Mouse (Mus musculus): ENCODE results near the gene Slx4ip.

Slx4ip gene

DNA sequence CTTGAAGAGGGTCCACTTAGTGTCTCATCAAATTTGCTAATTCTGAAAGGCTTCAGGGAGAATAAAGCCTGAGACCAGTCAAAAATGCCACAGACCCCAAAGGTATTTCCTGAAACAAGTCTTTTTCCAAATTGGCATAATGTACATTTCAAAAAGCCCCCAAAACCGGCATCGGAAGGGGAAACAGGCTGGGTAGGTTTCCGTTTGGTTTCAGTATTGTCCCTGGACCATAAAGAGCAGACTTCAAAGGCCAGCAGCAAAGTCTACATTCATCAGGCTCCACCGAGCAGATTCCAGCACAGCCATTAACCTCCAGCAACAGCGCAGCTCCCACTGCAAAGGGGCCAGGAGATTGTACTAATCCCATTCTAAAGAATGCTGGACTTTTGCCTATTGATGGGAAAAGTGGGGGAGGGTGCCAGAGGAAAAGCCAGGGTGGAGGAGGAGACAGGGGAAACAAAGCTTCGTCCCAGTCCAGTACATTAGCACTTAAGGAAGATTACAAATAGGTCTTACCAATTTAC is 208.3 kb downstream of the Slx4ip start:
- in situ Hi-C loops (cut with MseI, MboI): no loop called here

DNA sequence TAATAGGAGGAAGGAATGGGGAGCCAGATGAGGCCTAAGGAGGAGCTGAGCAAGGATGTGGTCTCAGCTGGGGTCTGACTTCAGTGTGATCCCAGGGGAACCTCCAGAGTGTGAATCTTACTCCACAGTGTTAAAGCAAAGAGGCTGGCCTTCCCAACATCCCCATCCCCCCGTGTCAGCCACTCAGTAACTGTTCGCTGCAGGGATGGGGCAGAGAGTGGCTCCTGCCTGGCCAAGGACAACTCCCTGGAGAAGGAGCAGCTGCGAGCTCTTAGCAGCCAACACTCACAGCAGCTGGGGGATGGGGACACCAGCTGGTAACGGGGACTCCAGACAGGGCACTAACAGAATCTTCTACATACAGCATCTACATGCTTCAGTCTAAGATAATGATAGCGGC is 210.1 kb downstream of the Slx4ip start:
- in situ Hi-C loops (cut with MseI, MboI): loop anchor here in 1 of 2 experiments (25.0 kb wide), 1 partner anchor 836 kb away; no protein-coding TSS in a partner anchor

DNA sequence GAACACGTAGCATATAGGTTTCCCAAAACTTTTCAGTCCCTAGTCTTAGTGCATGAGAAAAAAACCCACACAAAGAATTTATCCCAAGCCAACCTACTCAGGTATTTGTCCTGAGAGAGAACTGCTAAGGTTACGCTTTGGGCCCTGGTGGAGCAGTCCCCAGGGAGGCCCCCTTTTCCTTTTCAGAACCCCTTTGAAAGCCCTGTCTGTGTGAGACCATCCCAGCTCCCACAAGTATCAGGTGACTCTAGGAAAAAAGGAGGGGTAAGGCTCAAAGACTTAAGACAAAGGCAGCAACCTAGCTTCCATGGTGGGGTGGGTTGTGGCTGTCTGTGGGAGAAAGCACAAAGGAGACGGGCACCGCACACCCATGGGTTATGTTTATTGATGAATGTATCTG is 216.2 kb downstream of the Slx4ip start:
- in situ Hi-C loops (cut with MseI, MboI): loop anchor here in 1 of 2 experiments (25.0 kb wide), 1 partner anchor 830 kb away; no protein-coding TSS in a partner anchor

DNA sequence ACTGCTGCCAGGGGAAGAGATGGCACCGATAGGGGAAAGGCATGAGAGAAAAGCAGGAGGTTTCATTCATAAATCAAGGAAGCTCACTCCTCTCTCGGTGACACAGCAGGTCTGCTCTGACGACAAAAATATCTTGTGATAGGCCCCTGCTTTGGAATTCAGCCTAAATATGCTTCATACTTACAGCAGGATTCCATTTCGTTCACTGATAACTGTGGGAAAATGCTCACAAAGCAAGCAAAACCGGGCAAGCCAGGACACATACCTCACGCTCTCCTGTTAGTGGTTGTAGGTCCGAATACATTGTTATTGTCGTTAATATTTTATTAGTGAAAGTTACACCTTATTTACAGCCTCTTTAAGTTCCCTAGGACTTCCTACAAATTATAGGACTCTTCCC is 216.9 kb downstream of the Slx4ip start:
- in situ Hi-C loops (cut with MseI, MboI): loop anchor here in 1 of 2 experiments (25.0 kb wide), 1 partner anchor 829 kb away; no protein-coding TSS in a partner anchor

DNA sequence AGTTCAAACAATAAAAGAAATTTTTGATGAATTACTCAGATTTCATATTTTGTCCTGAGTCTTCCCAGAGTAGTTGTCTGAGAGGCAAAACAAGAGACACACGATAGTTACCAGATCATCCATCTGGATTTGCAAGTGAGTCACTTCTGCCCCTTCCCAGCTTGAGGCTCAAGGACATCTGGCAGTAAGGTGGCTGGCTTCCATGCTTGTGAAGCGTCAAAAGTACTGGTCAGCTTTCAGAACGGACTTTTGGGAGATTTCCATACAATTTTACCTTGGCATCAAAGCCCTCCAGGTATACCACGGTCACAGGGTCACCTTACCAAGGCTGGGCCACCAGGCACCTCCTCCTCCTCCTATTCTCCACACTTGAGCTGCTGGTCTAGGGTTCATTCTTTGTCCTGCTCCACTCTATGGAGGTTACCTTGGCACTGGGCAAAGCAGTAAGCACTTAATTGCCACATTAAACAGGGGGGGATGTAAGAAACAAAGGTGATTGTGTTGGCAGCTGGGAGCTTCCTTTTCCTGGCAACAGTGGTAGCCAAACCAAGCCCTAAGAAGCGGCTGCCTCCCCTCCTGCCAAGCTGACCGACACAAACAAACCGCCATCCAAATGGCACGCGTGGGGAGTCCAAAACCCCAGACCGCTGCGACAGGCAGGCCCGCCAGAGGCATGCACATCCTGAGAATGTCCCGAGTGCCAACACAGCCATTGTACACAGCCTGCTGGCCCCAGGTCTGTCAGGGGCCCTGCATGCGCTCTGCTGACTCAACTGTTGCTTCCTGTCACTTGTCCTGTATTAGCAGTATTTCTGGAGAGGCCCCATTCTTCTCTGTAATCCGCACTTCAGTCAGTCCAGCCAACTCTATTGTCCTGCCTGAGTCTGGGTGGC is 218.5 kb downstream of the Slx4ip start:
- in situ Hi-C loops (cut with MseI, MboI): loop anchor here in 1 of 2 experiments (25.0 kb wide), 1 partner anchor 828 kb away; no protein-coding TSS in a partner anchor

DNA sequence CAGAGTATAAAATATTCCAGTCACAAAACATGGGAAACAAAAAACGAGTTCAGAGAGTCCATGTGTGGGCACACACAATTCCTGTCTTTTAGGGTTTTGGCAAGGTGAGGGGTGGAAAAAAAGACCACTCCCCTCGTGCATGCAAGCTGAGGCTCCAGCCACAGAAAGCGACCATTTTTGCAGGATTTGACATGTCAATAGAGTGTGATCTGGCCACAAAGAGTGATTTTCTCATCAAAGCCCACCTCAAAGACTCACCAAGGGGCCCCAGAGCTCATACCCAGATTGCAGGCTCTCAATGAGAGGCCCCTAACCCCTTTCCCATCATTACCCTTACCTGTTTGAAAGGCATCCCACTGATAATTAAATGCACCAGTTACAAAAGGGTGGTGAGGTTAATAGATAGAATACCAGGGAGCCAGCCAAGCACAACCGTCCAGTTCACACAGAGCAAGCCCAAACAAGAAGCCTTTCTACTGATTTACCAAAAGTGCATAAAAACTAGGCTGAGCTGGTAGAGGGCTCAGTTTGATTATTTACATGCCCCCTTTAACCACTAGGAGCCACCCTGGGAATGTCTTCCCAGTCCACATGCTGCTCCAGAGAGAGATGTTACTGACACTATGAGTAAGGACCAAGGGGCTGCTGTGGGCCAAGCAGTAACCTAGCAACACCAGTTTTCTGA is 219.3 kb downstream of the Slx4ip start:
- in situ Hi-C loops (cut with MseI, MboI): loop anchor here in 1 of 2 experiments (25.0 kb wide), 1 partner anchor 827 kb away; no protein-coding TSS in a partner anchor

DNA sequence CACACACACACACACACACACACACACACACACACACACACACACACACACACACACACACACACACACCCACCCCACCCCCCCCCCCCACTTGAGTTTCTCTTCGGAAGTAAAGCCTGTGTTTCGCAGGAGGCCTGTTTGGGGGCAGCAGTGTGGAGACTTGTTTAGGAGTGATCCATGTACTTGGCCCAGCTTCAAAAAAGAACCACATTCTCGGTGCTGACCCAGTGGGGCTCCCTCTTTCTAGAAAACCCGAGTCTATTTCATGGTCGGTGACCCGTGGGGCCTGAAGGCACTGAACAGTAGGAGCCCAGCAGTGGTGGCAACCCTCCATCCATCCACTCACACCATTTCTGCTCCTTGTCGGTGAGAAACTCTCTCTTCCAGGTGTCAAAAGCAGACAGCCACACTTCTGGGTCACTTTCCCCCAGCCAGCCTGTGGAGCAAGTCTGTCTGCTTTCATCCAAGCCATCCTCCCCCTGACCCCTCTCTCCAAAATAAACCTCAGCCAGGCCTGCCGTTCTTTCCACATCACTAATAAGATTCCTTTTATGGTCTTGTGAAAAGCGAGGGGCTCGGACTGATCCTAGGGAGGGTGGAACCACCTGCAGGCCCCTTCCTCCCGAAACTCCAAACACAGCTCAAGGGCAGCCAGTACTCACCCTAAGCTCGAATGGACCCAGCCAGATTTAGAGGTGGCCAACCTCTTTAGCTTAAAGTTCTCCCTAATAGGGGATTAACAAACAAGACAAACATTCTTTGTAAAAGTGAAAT is 222.5 kb downstream of the Slx4ip start:
- in situ Hi-C loops (cut with MseI, MboI): loop anchor here in 1 of 2 experiments (25.0 kb wide), 1 partner anchor 824 kb away; no protein-coding TSS in a partner anchor

DNA sequence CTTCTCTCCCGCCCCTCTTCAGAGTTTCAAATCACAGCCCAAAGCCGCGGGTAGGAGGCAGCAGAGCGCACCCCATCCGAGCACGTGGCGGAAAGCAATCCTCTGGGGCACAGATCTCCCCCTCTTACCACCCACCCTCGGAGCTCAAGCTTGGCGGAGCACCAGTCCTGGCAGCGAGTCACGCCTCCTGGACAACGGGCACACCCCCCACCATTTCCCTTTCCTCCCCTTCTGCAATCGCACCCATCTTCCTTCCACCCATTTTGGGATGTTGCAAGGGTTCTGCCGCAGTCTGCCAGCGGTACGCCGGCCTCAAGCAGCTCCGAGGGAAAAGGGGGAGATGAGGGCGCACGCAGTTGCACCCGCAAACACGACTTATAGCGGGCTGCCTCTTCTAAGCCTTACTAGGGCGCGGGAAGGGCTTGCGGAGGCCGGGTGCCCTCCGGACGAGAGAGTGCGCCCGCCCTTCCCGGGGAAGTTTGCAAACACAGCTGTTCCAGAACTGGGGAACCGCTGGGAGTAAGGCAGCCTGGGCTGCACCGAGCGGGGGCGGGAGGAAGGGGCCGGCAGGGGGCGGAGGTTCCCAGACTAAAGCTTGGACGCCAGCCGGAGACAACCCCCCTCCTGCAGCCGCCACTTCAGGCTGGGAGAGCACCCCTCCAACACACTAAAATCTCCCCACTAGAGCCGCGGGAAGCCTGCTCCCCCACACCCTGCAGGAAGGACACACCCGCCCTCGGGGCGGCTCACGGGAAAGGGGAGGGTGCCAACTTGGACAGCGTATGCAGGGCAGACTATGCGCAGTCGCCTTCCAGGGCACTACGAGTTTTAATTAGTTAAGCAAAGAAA is 223.5 kb downstream of the Slx4ip start:
- in situ Hi-C loops (cut with MseI, MboI): loop anchor here in 1 of 2 experiments (25.0 kb wide), 1 partner anchor 823 kb away; no protein-coding TSS in a partner anchor

DNA sequence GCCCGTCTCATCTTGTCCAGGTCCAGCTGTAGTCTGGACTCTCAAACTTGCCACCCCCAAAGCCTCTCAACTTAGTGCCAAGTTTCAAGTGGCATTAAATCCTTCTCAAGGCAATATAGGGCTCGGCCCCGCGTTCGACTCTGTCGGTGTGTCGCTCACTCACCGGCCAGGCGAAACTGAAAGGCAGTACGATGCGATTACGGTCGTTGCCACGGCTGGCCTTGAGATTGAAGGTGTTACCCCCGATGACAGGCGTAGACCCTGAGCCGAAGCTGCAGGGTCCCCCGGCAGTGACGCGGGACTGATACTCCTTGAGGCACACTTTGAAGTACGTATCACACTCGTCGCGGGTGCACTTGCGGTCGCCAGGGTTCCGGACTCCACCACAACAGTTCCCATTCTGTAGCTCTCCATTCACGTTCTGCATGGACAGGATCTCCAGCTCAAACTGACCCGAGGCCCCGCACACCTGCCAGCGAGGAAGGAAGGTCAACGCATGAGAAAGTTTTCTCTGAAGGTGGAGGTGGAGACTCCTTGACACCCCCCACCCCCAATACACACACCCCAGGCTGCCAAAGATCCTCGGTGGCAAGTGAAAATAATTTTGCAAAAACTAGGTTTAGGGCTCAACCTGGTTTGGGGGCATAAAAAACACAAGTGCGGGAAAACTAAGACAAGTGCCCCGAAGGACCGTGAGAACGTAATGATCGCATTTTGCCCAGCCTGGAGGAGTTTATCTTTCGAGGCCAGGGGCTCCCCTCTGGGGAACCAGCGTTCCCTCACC is 224.4 kb downstream of the Slx4ip start:
- in situ Hi-C loops (cut with MseI, MboI): loop anchor here in 1 of 2 experiments (25.0 kb wide), 1 partner anchor 822 kb away; no protein-coding TSS in a partner anchor

DNA sequence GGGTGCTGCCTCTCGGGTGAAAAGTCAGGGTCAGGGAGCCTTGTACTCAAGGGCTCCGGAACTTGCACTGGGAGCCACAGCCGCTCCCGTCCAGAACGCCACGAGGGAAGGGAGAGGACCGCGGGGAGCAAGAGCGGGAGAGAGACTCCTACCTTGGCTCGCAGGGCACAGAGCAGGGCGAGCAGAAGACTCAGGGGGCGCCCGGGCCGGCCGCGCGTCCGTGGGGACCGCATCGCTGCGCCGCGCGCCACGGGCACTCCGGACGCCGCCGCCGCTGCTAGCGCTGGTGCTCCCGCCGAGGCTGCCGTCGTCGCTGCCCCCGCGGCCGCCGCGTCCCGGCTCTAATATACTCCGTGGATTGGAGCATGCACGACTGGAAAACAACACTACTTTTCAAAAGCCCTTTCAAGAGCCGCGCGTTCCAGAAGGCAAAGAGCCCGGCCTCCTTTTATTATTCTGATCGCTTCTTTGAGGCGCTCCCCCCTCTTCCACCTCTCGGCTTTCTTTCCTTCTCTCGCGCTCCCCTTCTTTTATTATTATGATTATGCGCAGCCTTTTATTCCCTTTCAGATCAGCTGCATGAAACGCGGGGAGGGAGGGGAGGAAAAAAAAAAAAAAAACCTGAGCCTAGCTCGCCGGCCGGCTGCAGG is 225.1 kb downstream of the Slx4ip start, which contains the start of gene Jag1:
Gene Jag1, minus strand, starts transcription at position 620 of the 650 bp plus-strand sequence.
- in situ Hi-C loops (cut with MseI, MboI): loop anchor here in 1 of 2 experiments (25.0 kb wide), 1 partner anchor 821 kb away; no protein-coding TSS in a partner anchor

DNA sequence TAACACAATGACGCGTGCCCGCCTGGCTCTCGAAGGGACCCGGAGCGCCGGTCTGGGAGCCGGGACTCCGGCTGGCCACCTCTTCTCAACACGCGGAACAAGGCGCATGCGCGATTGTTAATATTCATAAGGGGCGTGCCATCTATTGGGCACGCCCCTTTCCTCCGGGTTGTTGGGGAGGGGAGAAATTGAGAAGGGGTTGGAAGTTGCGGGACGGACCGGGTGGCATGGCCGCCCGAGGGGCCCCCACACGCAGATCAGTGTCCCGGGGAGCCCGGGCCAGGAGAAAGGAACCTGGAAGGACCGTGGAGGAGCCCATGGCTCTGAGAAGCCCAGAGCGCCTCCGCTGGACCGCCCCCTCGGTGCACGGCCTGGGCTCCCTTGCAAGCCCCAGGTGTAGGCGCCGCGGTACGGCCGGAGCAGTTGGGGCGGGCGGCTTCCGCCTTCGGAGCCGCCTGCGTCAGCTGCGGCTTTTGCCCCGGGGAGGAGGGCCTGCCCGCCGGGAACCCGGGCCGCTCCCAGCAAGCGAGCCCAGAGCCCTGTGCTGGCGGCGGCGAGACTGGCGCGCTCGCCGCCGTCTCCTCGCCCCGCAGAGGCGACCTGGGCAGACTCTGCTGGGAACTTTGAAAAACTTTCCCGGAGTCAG is 225.8 kb downstream of the Slx4ip start:
- in situ Hi-C loops (cut with MseI, MboI): loop anchor here in 1 of 2 experiments (25.0 kb wide), 1 partner anchor 821 kb away; no protein-coding TSS in a partner anchor

DNA sequence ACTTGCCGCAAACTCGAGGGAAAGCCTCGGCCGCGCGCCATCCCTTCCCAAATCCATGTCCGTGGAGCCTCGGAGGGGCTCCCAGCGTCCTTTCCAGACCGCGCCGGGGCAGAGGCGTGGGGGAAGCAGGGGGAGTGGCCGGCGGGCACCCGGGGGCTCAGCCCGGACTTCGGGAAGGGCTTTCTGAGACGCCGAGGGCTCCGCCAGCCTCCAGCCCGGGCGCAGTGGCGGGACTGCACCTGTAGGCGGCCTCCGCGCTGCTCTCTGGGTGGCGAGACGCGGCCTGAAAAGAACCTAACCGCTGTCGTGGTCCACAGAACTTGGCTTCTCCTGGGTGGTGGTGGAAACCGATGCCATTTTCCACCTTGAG is 226.3 kb downstream of the Slx4ip start:
- in situ Hi-C loops (cut with MseI, MboI): loop anchor here in 1 of 2 experiments (25.0 kb wide), 1 partner anchor 820 kb away; no protein-coding TSS in a partner anchor
